Mouse (Mus musculus) CD8-positive naive resting alpha-beta T cell, adult 57 days (primary cell): ENCODE measurements around the gene Scgn. TPM values are rescaled to one million over a fixed set of nuclear protein-coding genes. Genes with fewer than 3 reads are reported as not detected.

Experiments
- total RNA-seq: library from RNA; stranded (reverse); gene quantifications from one replicate; pipeline ENCODE4 v1.2.4, GENCODE M21; 2023

The Scgn gene
- total RNA-seq, result not detected

GRCm38 (mm10) chr13:23990928-23991327 is at the start of gene Scgn:
Scgn (minus strand) TSS chr13:23991214.

GRCm38 (mm10) chr13:23934211-23934520 is 56.8 kb downstream of the Scgn start, which contains the start of gene Hist1h2aa:
Hist1h2aa (plus strand) TSS chr13:23934462.

GRCm38 (mm10) chr13:23933421-23934210 is 57.4 kb downstream of the Scgn start, which contains the start of gene Hist1h2ba:
Hist1h2ba (minus strand) TSS chr13:23934156.

GRCm38 (mm10) chr13:23914376-23915167 is 76.4 kb downstream of the Scgn start, which contains the start of gene Slc17a4:
Slc17a4 (minus strand) TSS chr13:23915009.

Other genes with a start within 250 kb of the Scgn start
- gene Hist1h3c, start 245.6 kb downstream of the Scgn start, total RNA-seq, result 4.1 TPM
- gene Hist1h2bb, start 244.5 kb downstream of the Scgn start, total RNA-seq, result 15.1 TPM
- 16.9 TPM for gene Hist1h2ab, start 240.1 kb downstream of the Scgn start, total RNA-seq
- gene Hist1h3b, start 238.9 kb downstream of the Scgn start, total RNA-seq, result 17.1 TPM
- gene Hist1h4b, start 234.2 kb downstream of the Scgn start, total RNA-seq, result 49.5 TPM
- gene Hist1h4a, start 230.0 kb downstream of the Scgn start, total RNA-seq, result 122 TPM
- 170 TPM for gene Hist1h3a, start 228.8 kb downstream of the Scgn start, total RNA-seq
- 23.5 TPM for gene Hist1h1a, start 227.5 kb downstream of the Scgn start, total RNA-seq
- gene Trim38, start 221.3 kb downstream of the Scgn start, total RNA-seq, result not detected
- gene Slc17a2, start 184.2 kb downstream of the Scgn start, total RNA-seq, result not detected
- gene Slc17a3, start 151.8 kb downstream of the Scgn start, total RNA-seq, result not detected
- gene Slc17a1, start 123.5 kb downstream of the Scgn start, total RNA-seq, result not detected
- gene Slc17a4, start 76.2 kb downstream of the Scgn start, total RNA-seq, result not detected
- not detected for gene Hist1h2ba, start 57.1 kb downstream of the Scgn start, total RNA-seq
- gene Hist1h2aa, start 56.8 kb downstream of the Scgn start, total RNA-seq, result not detected